Mouse (Mus musculus) neutrophil, adult 5-6 weeks (primary cell): Measurements from ENCODE around the gene Pcnx2. TPM values are rescaled to one million over a fixed set of nuclear protein-coding genes. Genes with fewer than 3 reads are reported as not detected.

ENCODE experiments used
- ATAC-seq: fragments of 151-379, 151-347 bp; 2 replicates; pipeline ENCODE4 v1.8.0; 2017; ENCODE audit warnings: mild to moderate bottlenecking, moderate TSS enrichment; ENCODE audit not compliant: insufficient number of reproducible peaks, poor library complexity, low FRiP score, severe bottlenecking; ENCODE audit errors: extremely low read depth
- total RNA-seq: library from RNA; stranded (forward); fragments of 200-1000 nt; gene quantifications from 2 replicates; pipeline ENCODE4 v1.2.3, GENCODE M21; 2017

Pcnx2 gene
- not detected in 2 replicates for total RNA-seq

- ATAC-seq = no peak
Measured at GRCm38 (mm10) chr8:125897868-125898788, at the start of gene Pcnx2. Pcnx2 (minus strand) TSS chr8:125898317.

DNA sequence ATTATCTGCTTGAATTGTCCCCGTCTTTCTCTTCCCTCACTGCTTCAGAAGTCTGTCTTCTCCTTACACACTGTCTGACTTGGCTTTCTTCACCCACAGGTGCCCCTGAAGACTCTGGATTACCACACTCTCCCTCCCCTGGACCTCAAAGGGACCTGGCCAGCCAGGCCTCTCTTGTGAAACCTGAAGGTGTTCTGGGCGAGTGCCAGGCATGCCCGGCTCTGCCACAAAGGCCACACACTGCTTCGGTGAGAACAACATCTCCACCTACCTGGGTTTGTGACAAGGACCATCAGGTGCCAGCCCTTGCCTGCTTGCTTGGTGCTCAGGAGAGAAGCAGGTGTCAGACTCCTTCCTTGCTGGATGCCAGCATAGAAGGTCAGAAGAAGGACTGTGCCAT is 46.4 kb upstream of the Pcnx2 start:
- no peak for ATAC-seq

- no peak for ATAC-seq
Measured at GRCm38 (mm10) chr8:125935649-125936048, 37.5 kb upstream of the Pcnx2 start.

- no peak for ATAC-seq
Measured at GRCm38 (mm10) chr8:125931822-125932221, 33.7 kb upstream of the Pcnx2 start.

- no peak for ATAC-seq
Measured at GRCm38 (mm10) chr8:125930276-125931046, 32.3 kb upstream of the Pcnx2 start.

- ATAC-seq = no peak
Measured at GRCm38 (mm10) chr8:125926636-125927035, 28.5 kb upstream of the Pcnx2 start.

- no peak for ATAC-seq
Measured at GRCm38 (mm10) chr8:125922333-125922732, 24.2 kb upstream of the Pcnx2 start.

DNA sequence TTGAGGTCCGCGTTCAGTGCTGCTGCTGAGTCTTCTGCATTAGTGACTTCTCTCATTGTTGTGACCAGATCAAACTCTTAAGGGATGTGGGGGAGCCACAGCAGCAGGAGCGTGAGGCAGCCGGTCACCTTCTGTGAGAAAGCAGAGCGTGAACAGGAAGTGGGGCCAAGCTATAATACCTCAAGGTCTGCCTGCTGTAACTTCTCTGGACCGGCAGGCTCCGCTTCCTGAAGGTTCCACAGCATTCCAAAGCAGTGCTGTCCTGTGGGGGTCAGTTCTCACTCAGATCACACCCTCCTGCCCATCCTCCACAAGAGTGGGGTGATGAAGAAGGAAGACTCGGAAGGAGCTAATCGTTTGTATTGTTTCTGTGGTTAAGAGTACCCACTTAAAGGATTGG is 22.6 kb upstream of the Pcnx2 start:
- ATAC-seq = no peak

DNA sequence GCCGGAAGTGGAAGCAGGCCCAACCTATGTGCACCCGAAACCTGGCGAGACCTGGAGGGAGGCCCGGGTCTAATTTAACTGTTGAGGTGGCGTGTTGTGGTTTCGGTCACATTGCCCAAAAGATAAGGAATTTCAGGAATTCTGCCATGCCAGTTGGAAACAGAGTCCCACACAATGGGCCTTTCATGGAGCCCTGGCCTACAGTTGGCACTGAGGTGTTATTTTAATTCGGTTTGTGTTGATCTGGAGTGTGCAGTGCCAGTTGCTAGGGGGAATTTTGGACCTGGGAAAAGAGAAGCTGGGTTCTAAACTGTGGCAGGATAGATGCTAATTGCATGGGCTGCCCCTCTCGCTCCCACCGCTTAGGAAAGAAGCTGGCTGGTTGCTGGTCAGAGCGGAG is 22.2 kb upstream of the Pcnx2 start:
- no peak for ATAC-seq

GRCm38 (mm10) chr8:125919560-125919959 is 21.4 kb upstream of the Pcnx2 start:
- no peak for ATAC-seq

DNA sequence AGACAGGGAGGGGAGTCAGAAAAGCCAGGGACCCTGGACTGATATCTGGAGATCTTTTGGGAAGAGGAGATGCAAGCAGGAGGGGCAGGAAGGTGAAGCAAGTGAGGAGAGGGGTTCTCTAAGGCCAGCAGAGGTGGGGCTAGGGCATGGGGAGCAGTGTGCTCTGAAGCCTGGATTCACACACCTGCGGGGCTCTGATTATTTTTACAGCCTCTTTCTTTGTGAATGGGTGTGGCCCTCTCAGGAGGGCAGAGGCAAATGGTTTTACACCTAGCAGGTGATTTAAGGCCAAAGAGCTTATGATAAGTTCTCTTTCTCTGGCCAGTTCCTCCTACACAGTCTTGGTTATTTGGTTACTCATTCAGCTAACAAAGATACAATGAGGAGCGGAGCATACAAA is 20.6 kb upstream of the Pcnx2 start:
- no peak for ATAC-seq

- no peak for ATAC-seq
Measured at GRCm38 (mm10) chr8:125917013-125917412, 18.9 kb upstream of the Pcnx2 start.

- no peak for ATAC-seq
Measured at GRCm38 (mm10) chr8:125914386-125914785, 16.3 kb upstream of the Pcnx2 start.

DNA sequence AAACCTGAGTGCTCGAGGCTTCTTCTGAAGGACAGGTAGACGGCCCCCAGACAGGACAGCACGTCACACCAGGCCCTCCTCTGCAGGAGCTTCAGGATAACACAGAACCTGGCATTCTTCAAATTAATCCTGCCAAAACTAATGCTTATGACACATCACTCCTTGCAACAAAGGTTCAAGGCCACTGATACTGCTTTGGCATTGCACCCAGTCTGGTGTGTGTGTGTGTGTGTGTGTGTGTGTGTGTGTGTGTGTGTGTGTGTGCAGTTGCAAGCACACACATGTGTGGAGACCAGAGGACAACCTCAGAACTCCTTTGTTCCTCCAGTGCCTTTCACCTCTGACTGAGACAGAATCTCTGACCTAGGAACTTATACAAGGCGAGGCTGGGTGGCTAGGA is 15.1 kb upstream of the Pcnx2 start:
- no peak for ATAC-seq

DNA sequence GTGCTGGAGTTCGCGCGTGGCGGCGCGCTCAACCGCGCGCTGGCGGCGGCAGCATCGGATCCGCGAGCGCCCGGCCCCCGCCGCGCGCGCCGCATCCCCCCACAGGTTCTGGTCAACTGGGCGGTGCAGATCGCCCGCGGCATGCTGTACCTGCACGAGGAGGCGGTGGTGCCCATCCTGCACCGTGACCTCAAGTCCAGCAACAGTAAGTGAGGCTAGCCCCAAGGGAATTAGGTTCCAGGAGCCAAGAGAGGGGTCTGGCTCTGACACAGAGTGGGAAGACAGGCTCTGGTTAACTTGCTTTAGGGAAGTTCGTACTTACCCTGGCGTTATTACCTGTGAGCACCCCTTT is 13.1 kb upstream of the Pcnx2 start:
- no peak for ATAC-seq

DNA sequence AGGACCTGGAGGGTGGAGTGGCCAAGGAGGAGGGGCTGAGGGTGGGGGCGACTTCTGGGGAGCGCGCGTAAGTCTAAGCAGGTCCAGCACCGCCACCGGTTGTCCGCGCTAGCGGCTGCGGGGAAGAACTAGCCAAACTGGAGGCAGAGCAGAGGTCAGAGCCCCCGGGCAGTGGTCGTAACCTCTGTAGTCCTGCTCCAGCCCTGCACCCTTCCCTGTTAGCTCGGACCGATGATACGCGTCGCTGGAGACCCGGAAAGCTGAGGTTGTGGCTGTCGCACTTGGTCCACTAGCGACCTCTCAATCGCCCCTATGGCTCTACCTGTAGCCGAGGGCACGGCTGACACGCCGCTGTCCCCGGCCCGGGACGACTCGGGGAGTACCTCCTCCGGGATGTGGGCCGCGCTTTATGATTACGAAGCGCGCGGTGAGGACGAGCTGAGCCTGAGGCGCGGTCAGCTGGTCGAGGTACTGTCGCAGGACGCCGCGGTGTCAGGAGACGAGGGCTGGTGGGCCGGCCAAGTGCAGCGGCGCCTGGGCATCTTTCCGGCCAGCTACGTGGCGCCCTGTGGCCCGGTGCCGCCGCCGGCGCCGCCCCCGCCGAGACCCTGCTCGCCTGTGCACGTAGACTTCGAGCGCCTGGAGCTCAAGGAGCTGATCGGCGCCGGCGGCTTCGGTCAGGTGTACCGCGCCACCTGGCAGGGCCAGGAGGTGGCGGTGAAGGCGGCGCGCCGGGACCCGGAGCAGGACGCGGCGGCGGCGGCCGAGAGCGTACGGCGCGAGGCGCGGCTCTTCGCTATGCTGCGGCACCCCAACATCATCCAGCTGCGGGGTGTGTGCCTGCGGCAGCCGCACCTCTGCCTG is 12.5 kb upstream of the Pcnx2 start, which contains the start of gene Map3k21:
Gene Map3k21, plus strand, starts transcription at position 86 of the 864 bp plus-strand sequence.
- no peak for ATAC-seq

DNA sequence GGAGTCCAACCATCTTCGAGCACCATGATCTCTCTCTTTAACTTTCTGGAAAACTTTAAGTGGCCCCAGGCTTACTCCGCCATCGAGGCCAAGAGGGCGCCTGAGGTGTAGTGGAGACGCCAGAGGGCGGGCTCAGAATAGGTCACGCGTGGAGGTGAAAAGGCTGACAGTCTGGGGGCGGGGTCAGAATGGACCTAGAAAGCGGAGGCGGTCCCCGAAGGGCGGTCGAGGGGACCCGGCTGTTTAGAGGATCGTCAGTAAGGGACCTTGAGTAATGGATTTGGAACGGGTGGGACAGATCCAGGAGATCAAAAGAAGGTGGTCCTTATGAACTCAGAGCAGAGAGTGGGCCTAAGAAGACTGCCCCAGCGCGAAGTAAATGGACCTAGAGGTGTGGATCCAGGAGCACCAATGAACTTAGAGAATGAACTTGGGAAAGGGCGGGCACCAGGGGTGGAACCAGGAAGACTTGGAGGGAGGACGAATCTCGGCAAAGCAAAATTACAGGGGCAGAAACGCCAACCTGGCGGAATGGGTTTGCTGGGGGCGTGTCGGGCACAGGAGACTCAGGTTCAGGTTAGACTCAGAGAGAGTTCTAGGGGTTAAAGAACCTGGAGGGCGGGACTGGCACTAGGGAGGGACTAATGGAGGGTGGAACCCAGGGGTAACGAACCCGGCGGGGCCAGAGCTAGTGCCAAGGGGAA is 11.7 kb upstream of the Pcnx2 start:
- ATAC-seq = no peak

DNA sequence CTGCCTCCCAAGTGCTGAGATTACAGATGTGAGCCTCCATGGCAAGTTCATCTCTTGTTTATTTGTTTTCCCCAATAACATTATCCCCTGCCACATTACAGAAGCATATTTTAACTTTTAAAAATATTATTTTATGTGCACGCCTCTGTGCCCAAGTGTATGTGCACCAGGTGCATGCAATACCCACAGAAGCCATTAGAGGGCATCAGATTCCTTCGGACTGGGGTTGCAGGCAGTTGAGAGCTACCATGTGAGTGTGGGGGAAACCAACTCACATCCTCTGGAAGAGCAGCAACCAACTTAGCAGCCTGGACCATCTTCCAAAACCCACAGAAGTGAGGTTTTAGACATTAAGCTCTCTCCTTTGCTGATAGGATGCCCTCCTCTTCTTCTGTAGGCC is 9.2 kb upstream of the Pcnx2 start:
- no peak for ATAC-seq

GRCm38 (mm10) chr8:125905341-125905740 is 7.2 kb upstream of the Pcnx2 start:
- no peak for ATAC-seq
